Mouse (Mus musculus) cortical plate, adult 2 months (tissue): ENCODE results near the gene Igsf1.

Experiments used
- CTCF ChIP-seq: fragments of 200-500 bp; IDR thresholded peaks from 2 replicates; pipeline ENCODE4 v1.5.1; 2011; ENCODE audit warnings: mild to moderate bottlenecking, control low read depth, low read length; ENCODE audit not compliant: insufficient read depth; ENCODE audit errors: extremely low read depth
- POLR2A ChIP-seq: fragments of 200-500 bp; IDR thresholded peaks from 2 replicates; pipeline ENCODE4 v1.6.1; 2011; ENCODE audit warnings: mild to moderate bottlenecking, low read length, control low read depth; ENCODE audit not compliant: insufficient read depth; ENCODE audit errors: extremely low read depth

DNA sequence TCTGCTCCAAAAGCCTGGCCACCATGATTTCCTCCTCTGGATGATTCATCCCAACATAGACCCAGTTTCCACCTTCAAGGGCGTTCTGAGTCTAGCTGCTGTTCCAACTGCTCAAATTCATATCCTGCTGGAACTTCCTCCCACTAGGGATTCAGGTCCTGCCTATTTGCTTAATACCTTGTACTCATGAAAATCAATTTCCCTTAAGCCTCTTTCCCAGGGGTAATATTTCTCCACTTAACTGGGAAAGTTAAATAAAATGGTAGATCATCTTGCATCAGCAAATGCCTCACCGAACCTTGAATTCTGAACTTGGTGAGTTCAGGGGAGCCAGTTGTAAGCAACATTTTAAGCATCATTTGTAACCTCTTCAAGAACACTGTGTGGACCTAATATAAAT, 62.6 kb downstream of the Igsf1 start, which contains the start of gene Olfr1321:
- TF ChIP-seq POLR2A (no peak), CTCF (no peak)
